Mouse (Mus musculus) cerebellum, adult 8-10 months (tissue): Measurements from ENCODE around the gene Nos1.

Experiments
- DNase-seq: peaks from one replicate; pipeline ENCODE4 v3.0.0; 2022

Nos1 gene

DNA sequence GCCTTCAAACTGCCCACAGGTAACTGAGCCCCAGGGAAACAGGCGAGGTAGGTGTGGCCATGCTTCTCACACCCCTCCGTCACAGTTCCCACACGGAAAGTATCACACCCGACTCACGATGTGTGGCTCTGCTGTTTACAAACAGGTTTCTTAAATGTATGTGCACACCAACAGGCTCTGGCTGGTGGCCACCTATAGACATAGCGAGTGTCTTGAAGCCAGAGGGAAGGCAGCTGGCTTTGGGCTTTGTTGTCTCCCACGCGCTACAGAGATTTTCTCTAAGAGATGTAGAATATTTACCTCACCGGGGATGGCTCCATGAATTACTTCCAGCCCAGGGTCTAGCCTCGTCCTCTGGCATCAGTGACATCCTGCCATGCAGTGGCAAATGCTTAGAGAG, 118.5 kb downstream of the Nos1 start:
- DNase-seq, result no peak

DNA sequence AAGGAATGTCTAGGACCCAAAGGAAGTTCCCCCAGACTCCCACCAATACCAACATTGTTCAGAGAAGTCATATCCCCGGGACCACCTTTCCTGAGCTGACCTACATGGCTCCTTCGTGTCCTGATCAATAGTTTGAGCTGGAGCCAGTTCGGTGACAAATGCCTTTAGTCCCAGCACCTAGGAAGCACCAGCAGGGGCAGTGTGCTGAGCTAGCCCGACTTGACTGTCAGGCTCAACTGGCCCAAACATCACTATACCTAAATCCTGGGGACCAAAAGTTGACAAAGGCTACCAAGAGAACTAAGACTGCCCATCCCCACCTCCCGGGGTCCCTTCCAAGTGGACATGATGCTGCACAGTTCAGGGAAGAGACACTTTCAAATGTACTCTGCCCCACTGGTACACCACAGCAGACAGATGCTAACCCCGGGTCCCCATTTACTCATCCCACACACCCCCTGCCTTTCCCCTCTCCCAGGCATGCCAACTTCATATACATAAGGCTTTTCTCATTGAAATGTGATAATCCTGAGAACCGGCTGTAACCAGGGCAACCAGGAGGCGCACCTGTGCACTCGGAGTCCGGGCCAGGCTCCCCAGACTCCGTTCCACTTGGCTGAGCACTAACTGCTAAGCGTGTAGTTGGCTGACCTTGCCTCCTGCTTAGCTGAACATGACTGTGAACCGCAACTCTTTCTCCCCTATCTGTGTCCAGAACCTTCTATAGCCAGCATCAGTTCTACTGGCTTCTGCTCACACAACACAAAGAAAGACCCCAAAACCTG, 120.3 kb downstream of the Nos1 start:
- peak; percentile 75 for DNase-seq

DNA sequence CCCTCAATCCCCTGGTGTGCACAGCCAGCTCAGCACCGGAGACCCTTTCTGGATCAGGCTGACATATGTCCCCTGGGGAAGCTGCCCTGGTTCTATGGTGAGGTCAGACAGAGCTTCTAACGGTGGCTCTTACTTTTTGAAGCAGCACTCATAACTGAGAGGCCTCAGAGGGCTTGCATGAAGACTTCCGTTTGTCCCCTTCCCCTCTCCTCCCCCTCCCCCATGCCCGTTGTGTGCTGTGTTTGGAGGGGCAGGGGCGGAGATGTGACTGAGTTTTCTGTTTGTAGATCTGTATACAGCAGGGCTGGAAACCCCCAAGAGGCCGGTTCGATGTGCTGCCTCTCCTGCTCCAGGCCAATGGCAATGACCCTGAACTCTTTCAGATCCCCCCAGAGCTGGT, 122.7 kb downstream of the Nos1 start:
- no peak for DNase-seq

DNA sequence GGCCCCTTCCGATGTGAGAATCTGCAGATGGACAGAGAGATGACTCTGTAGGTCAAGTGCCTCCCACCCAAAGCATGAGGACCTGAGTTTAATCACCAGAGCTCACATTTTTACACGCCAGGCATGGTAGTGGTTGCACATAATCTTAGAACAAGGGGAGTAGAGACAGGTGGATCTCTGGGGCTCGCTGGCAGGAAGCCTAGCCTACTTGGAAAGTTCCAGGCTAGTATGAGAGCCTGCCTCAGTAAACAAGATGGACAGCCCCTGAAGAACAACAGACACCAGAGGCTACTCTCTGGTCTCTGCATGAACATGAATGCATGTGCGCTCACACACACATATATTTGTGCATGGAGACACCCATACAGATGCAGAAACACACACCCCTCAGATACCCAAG, 124.9 kb downstream of the Nos1 start:
- DNase-seq, result no peak

- no peak for DNase-seq
Measured at GRCm38 (mm10) chr5:117909524-117909923, 128.7 kb downstream of the Nos1 start.

DNA sequence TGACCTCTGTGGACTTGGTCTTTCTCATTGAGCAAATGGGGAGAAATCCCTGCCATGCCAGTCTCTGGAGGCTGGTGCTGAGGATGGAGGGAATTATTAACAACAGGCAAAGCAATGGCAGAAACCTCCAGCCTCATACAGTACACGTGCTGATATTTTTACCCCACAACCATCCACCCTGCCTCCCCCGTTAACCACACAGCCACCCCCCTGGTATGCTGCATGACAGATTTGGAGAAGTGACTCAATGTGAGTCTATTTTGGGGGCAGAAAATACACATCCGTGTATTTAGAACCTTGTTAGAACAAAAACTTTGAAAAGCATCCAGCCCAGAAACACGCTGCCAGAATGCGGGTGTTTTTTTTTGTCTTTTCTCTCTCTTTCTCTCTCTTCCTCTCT, 135.5 kb downstream of the Nos1 start:
- no peak for DNase-seq

- no peak for DNase-seq
Measured at GRCm38 (mm10) chr5:117916906-117917305, 136.1 kb downstream of the Nos1 start.

DNA sequence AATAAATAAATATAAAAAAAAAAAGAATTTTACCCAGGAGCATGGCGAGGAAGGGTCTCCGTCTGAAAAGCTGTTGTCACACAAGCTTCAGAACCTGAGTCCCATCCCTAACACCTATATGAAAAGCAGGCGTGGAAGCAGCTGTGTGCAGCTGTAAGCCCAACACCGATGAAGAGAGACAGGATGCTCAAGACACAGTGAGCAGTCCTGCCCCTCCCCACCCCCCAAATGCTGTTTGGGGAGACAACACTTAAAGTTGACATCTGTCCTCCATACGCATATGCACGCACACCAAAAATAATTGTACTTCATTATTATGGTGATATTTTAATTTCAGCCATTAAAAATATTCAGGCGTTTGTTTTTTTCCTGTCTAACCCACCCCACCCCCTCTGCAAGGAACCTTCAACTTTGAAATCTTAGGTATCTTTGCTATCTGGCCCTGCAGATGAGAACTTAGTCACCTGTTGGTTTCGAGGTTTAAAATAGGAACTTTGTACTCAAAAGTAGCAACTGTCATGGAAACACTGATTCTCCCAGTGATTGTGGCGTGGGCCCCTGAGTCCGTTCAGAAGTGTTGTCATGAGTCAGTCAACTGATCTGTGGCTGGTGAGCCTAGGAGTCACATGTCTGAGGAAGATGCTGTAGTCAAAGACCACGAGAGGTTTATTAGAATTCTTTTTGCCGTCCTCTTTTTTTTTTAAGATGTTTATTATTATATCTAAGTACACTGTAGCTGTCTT, 141.1 kb downstream of the Nos1 start:
- no peak for DNase-seq

DNA sequence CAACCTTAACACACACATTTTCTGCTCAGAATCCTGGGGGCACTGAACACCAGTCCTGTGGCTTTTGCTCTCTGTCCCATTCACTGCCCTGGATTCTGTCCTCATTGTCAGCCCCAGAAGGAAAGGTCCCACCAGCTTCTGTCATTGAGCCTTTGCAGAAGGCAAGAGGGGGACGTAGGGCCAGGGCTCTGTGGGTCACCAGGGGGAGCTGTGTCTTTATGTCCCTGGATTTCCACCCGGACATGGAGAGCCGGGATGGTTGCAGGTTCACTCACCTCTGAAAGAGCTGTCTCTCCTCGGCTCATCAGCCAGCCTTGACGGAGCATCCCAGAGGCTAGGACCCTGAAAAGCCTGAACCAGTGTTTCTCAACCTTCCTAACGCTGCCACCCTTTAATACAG, 142.9 kb downstream of the Nos1 start:
- DNase-seq, result no peak

- no peak for DNase-seq
Measured at GRCm38 (mm10) chr5:117928553-117928952, 147.7 kb downstream of the Nos1 start.

GRCm38 (mm10) chr5:117932222-117932621, 151.4 kb downstream of the Nos1 start:
- no peak for DNase-seq

DNA sequence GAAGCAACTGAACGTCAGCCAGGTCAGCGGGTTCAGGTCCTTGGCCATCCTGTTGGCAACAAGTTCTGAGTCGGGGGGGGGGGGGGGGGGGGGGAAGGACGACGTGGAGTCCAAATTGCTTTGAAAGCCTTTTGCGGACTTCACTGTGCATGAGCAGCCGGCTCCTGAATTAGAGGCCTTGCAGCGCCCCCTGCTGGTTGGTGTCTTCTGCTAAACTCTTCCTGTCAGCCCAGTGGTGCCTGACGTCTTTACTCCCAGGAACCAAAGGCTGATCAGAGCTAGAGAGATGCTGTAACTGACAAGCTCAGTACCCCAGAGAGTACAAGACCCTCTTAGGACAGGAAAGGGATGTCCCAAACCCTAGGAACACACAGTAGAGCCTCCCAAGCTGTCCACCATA, 152.0 kb downstream of the Nos1 start:
- peak; percentile 91 for DNase-seq

- peak; percentile 23 for DNase-seq
Measured at GRCm38 (mm10) chr5:117936346-117936745, 155.5 kb downstream of the Nos1 start.

DNA sequence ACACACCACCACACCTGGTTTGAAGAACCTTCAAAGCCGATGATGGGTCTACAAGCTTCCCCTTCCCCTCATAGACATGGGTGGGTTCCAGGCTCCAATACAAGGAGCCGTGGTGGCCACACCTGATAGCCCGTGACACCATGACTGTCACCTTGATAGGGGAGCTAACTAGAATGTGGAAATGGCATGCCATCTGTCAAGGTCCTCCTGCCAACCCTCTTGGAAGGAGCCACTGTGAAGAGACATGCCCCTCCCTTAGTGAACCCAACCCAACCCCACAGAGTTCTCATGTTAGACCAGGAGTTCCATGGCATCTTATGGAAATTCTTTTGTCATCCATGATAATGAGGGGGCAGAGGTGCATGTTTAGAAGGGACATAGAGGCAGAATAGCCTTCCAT, 156.4 kb downstream of the Nos1 start:
- DNase-seq, result peak; percentile 57

- DNase-seq, result peak; percentile 32
Measured at GRCm38 (mm10) chr5:117938182-117938581, 157.3 kb downstream of the Nos1 start.

GRCm38 (mm10) chr5:117939402-117939801, 158.6 kb downstream of the Nos1 start:
- DNase-seq, result no peak

DNA sequence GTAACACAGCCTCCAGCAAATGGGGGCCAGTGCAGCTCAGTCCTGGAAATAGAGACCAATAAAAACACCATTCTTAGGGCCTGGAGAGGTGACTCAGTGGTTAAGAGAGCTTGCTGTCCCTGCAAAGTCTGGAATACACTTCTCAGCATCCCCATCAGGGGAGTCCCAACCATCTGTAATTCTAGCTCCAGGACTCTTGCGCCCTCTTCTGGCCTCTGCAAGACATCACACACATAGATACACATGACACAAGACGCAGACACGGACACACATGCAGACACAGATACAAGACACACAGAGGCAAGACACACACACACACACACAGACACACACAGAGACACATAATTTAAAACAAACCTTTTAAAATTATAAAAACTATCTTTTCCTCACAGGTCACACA, 160.7 kb downstream of the Nos1 start:
- DNase-seq, result no peak

GRCm38 (mm10) chr5:117946605-117947004, 165.8 kb downstream of the Nos1 start:
- peak; percentile 77 for DNase-seq

DNA sequence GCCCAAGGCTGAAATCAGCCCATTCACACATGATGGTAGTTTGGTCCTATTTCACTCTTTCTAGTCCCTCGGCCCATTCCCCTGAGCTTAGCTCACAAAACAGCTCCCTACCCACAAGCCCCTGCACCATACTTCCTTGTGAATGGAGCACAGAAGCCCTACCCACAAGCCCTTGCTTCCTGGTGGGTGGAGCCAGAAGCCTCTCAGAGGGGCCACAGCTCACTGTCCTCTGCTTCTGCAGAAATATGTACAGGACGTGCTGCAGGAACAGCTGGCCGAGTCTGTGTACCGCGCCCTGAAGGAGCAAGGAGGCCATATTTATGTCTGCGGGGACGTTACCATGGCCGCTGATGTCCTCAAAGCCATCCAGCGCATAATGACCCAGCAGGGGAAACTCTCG, 168.6 kb downstream of the Nos1 start:
- no peak for DNase-seq

- no peak for DNase-seq
Measured at GRCm38 (mm10) chr5:117953893-117954292, 173.1 kb downstream of the Nos1 start.

- DNase-seq, result no peak
Measured at GRCm38 (mm10) chr5:117954429-117954828, 173.6 kb downstream of the Nos1 start.

GRCm38 (mm10) chr5:117955675-117956420, 175.0 kb downstream of the Nos1 start:
- peak; percentile 57 for DNase-seq

GRCm38 (mm10) chr5:117964750-117965149, 183.9 kb downstream of the Nos1 start:
- DNase-seq, result no peak

DNA sequence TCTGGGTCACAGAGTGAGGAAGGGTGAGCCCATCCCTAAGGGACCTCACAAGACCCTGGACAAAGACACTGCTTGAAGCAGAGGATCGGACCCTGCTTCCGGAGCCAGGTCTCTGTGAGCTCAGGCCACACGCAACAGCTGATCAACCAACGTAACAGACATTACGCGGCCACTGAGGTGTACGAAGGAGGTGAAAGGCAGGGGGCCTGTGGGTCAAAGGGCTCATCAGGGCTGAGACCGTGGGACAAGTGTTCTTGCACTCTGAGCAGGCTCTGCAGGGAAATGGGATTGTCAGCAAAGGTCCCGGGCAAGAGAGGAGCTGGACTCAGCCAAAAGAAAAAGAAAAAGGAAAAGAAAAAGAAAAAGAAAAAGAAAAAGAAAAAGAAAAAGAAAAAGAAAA, 186.1 kb downstream of the Nos1 start:
- no peak for DNase-seq
